Mouse (Mus musculus) CD4-positive, CD25-positive, alpha-beta regulatory T cell (primary cell): ENCODE data around the gene Itga7. TPM values are rescaled to one million over a fixed set of nuclear protein-coding genes. Genes with fewer than 3 reads are reported as not detected.

Experiments used
- polyA plus RNA-seq: library from polyadenylated mRNA; unstranded; fragments of 100-300 nt; shearing (Covaris generic); gene quantifications from one replicate; pipeline ENCODE4 v1.2.1, GENCODE M21; 2017

The Itga7 gene
- 4.0 TPM for polyA plus RNA-seq

GRCm38 (mm10) chr10:128933574-128933973 lies at the start of gene Itga7:
Gene Itga7, plus strand, starts transcription at chr10:128933818.

GRCm38 (mm10) chr10:128891296-128892094 lies 42.1 kb upstream of the Itga7 start, which contains the start of gene Gdf11:
Gene Gdf11, minus strand, starts transcription at chr10:128891718.

GRCm38 (mm10) chr10:128900698-128901097 lies 32.9 kb upstream of the Itga7 start, which contains the start of gene Cd63:
Gene Cd63, plus strand, starts transcription at chr10:128900989.

GRCm38 (mm10) chr10:128922822-128923012 lies 10.9 kb upstream of the Itga7 start, which contains the start of gene Rdh5:
Gene Rdh5, minus strand, starts transcription at chr10:128922888.

GRCm38 (mm10) chr10:128923935-128924334 lies 9.7 kb upstream of the Itga7 start, which contains the start of gene Bloc1s1:
Gene Bloc1s1, minus strand, starts transcription at chr10:128924035.

GRCm38 (mm10) chr10:128960590-128961584 lies 27.3 kb downstream of the Itga7 start, which contains the start of gene Mettl7b:
Gene Mettl7b, minus strand, starts transcription at chr10:128960988.

GRCm38 (mm10) chr10:128989131-128989530 lies 55.5 kb downstream of the Itga7 start, which contains the start of gene Olfr9:
Gene Olfr9, plus strand, starts transcription at chr10:128989431.

Other genes with a start within 250 kb of the Itga7 start
- gene Rab5b, start 237.6 kb upstream of the Itga7 start, polyA plus RNA-seq, result 50.8 TPM
- 6.1 TPM for gene Pmel, start 229.6 kb upstream of the Itga7 start, polyA plus RNA-seq
- 42.1 TPM for gene Cdk2, start 228.8 kb upstream of the Itga7 start, polyA plus RNA-seq
- gene Dgka, start 189.0 kb upstream of the Itga7 start, polyA plus RNA-seq, result 752 TPM
- 45.9 TPM for gene Pym1, start 185.9 kb upstream of the Itga7 start, polyA plus RNA-seq
- gene Mmp19, start 142.9 kb upstream of the Itga7 start, polyA plus RNA-seq, result 0.07 TPM
- 98.2 TPM for gene Dnajc14, start 129.8 kb upstream of the Itga7 start, polyA plus RNA-seq
- 5.9 TPM for gene Tmem198b, start 129.4 kb upstream of the Itga7 start, polyA plus RNA-seq
- gene Sarnp, start 116.5 kb upstream of the Itga7 start, polyA plus RNA-seq, result 157 TPM
- 52.6 TPM for gene Ormdl2, start 112.2 kb upstream of the Itga7 start, polyA plus RNA-seq
- gene Gdf11, start 42.1 kb upstream of the Itga7 start, polyA plus RNA-seq, result 3.2 TPM
- 0.69 TPM for gene Cd63, start 32.8 kb upstream of the Itga7 start, polyA plus RNA-seq
- 17.3 TPM for gene Rdh5, start 10.9 kb upstream of the Itga7 start, polyA plus RNA-seq
- 166 TPM for gene Bloc1s1, start 9.8 kb upstream of the Itga7 start, polyA plus RNA-seq
- gene Mettl7b, start 27.2 kb downstream of the Itga7 start, polyA plus RNA-seq, result not detected
- gene Olfr9, start 55.6 kb downstream of the Itga7 start, polyA plus RNA-seq, result not detected
- not detected for gene Olfr763, start 77.0 kb downstream of the Itga7 start, polyA plus RNA-seq
- not detected for gene Olfr764-ps1, start 106.1 kb downstream of the Itga7 start, polyA plus RNA-seq
- gene Olfr765, start 116.2 kb downstream of the Itga7 start, polyA plus RNA-seq, result not detected
- gene Olfr766-ps1, start 135.2 kb downstream of the Itga7 start, polyA plus RNA-seq, result not detected
- not detected for gene Olfr767, start 149.1 kb downstream of the Itga7 start, polyA plus RNA-seq
- gene Olfr768, start 165.6 kb downstream of the Itga7 start, polyA plus RNA-seq, result not detected
- gene Olfr769, start 184.0 kb downstream of the Itga7 start, polyA plus RNA-seq, result 0.04 TPM
- gene Olfr770, start 205.2 kb downstream of the Itga7 start, polyA plus RNA-seq, result not detected
- gene Olfr771, start 230.9 kb downstream of the Itga7 start, polyA plus RNA-seq, result not detected
- gene Olfr772, start 244.1 kb downstream of the Itga7 start, polyA plus RNA-seq, result not detected